Mouse (Mus musculus): ENCODE measurements around the gene Sh3rf3.

The Sh3rf3 gene

GRCm38 (mm10) chr10:58813081-58813800, at the start of gene Sh3rf3:
Sh3rf3 (plus strand) TSS chr10:58813359.
- DNase-seq (ENCODE audit: low spot score), result peak; percentile 36

GRCm38 (mm10) chr10:58788486-58789274, 24.5 kb upstream of the Sh3rf3 start:
- no peak for DNase-seq (ENCODE audit: low spot score)

- no peak for DNase-seq (ENCODE audit: low spot score)
Measured at GRCm38 (mm10) chr10:58797555-58797954, 15.6 kb upstream of the Sh3rf3 start.

- DNase-seq (ENCODE audit: low spot score), result no peak
Measured at GRCm38 (mm10) chr10:58798156-58798555, 15.0 kb upstream of the Sh3rf3 start.

GRCm38 (mm10) chr10:58800996-58801433, 12.1 kb upstream of the Sh3rf3 start:
- DNase-seq (ENCODE audit: low spot score), result no peak

GRCm38 (mm10) chr10:58802391-58802790, 10.8 kb upstream of the Sh3rf3 start:
- no peak for DNase-seq (ENCODE audit: low spot score)

GRCm38 (mm10) chr10:58807956-58808355, 5.2 kb upstream of the Sh3rf3 start:
- DNase-seq (ENCODE audit: low spot score), result no peak

GRCm38 (mm10) chr10:58810181-58810580, 3.0 kb upstream of the Sh3rf3 start:
- DNase-seq (ENCODE audit: low spot score), result no peak

GRCm38 (mm10) chr10:58812210-58813080, 714 bp upstream of the Sh3rf3 start:
- peak; percentile 65 for DNase-seq (ENCODE audit: low spot score)

GRCm38 (mm10) chr10:58813801-58814191, 637 bp downstream of the Sh3rf3 start:
- DNase-seq (ENCODE audit: low spot score), result peak; percentile 5

GRCm38 (mm10) chr10:58814486-58814885, 1.3 kb downstream of the Sh3rf3 start:
- DNase-seq (ENCODE audit: low spot score), result no peak

- no peak for DNase-seq (ENCODE audit: low spot score)
Measured at GRCm38 (mm10) chr10:58824016-58824568, 10.9 kb downstream of the Sh3rf3 start.

- DNase-seq (ENCODE audit: low spot score), result no peak
Measured at GRCm38 (mm10) chr10:58829251-58830111, 16.3 kb downstream of the Sh3rf3 start.

- DNase-seq (ENCODE audit: low spot score), result no peak
Measured at GRCm38 (mm10) chr10:58833146-58833545, 20.0 kb downstream of the Sh3rf3 start.

- DNase-seq (ENCODE audit: low spot score), result no peak
Measured at GRCm38 (mm10) chr10:58833741-58834178, 20.6 kb downstream of the Sh3rf3 start.

GRCm38 (mm10) chr10:58836391-58836790, 23.2 kb downstream of the Sh3rf3 start:
- no peak for DNase-seq (ENCODE audit: low spot score)

GRCm38 (mm10) chr10:58837504-58837903, 24.3 kb downstream of the Sh3rf3 start:
- DNase-seq (ENCODE audit: low spot score), result no peak

- no peak for DNase-seq (ENCODE audit: low spot score)
Measured at GRCm38 (mm10) chr10:58841945-58842344, 28.8 kb downstream of the Sh3rf3 start.

GRCm38 (mm10) chr10:58843100-58843499, 29.9 kb downstream of the Sh3rf3 start:
- no peak for DNase-seq (ENCODE audit: low spot score)

- DNase-seq (ENCODE audit: low spot score), result no peak
Measured at GRCm38 (mm10) chr10:58848127-58848526, 35.0 kb downstream of the Sh3rf3 start.

GRCm38 (mm10) chr10:58848536-58848935, 35.4 kb downstream of the Sh3rf3 start:
- no peak for DNase-seq (ENCODE audit: low spot score)

Data from ovary, postnatal 10 days (tissue).